Mouse (Mus musculus) layer of hippocampus, adult 9-10 months (tissue): Measurements from ENCODE around the gene Ddx55.

ENCODE experiments used
- DNase-seq: peaks from one replicate; pipeline ENCODE4 v3.0.0; 2022; ENCODE audit warnings: low spot score

The Ddx55 gene

DNA sequence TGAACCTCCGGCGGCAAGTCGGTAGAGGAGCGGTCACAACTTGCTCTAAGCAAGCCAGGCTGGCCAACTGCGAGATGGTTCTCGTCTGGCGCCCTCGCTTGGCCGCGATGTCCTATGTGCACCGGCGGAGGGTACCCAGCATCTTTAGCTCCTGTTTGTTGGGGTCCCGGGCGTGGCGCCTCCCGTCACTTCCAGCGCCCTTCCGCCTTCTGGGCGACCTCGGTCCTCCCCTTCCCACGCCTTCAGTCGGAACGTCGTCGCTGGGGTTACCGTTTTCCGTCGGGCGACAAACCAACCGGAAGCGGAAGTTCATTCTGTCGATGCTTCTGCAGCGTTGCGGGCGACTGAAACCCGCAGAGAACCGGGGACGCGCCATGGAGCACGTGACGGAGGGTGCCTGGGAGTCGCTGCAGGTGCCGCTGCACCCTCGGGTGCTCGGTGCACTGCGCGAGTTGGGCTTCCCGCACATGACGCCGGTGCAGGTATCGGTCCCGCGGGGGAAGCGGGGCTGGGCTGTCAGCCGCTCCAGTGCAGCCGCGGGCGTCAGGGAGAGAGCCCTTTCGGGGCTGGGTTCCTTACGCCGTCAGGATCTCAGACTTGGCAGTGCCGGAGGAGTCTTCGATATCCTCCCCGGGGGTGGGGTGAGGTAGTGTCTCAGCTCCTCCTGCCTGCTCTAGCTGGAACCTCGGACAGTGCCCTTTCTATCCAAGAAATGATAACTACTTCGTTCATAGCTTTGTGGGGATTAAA, at the start of gene Ddx55:
Ddx55 (plus strand) TSS at position 307 of the 750 bp plus-strand sequence.
- no peak for DNase-seq

- peak; percentile 65 for DNase-seq
Measured at GRCm38 (mm10) chr5:124503742-124504141, 48.9 kb upstream of the Ddx55 start.

- no peak for DNase-seq
Measured at GRCm38 (mm10) chr5:124505235-124505634, 47.4 kb upstream of the Ddx55 start.

GRCm38 (mm10) chr5:124506731-124507359, 45.8 kb upstream of the Ddx55 start:
- DNase-seq: no peak

DNA sequence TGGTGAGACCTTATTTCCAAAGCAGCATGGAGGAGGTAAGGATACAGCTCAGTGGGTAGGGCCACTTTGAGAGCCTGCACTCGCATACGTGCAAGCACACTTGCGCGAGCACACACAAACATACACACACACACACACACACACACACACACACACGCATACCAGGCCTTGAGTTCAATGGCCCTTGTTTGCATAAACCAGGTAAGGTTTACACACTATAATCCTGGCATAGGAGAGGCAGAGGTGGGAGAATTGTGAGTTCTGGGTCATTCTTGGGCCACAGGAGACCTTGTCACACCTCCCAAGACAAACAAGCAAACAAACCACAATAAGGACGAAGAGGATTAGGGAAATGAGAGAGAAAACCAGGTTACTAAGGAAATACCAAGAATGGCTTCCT, 43.5 kb upstream of the Ddx55 start:
- DNase-seq: no peak

DNA sequence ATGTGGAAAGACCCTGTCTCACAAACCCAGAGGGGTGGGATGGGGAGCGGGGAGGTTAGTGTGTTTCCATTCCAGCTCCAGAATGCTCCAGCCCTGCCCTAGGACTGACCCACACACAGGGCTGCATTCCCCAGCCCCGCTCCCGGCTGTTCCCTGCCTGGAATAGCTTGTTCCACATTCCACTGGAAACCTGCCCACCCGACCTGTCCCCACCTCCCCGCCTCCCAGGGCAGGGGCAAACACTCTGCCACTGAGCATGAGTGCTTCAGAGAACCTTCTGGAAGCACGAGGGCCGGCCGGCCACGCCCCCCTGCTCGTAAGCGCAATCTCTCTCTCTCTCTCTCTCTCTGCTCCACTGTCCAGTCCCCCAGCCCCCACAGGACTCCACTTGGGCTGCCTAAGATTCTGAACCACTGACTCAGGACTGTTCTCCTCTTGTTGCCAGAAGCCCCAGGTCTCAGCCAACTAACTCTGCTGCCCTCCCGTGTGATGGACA, 42.9 kb upstream of the Ddx55 start:
- DNase-seq: no peak

GRCm38 (mm10) chr5:124510536-124511050, 42.1 kb upstream of the Ddx55 start:
- no peak for DNase-seq

DNA sequence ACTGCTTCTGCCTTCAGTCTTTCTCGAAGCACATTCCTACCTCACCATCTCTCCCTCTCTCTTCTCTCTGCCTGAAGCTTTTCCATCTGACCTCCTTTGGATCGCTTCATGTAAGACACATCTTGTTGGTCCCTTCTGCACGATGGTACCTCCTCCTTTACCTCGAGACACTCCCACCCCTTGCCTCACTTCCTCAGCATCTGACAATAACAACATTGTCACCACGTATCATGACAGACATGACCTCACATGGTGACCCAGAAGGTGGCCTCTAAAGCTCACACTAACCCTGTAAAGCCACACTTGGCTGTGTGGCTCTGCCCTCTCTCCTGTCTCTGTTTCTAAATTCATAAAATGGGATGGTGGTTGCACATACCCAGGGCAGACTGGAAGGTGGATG, 36.9 kb upstream of the Ddx55 start:
- DNase-seq: no peak

DNA sequence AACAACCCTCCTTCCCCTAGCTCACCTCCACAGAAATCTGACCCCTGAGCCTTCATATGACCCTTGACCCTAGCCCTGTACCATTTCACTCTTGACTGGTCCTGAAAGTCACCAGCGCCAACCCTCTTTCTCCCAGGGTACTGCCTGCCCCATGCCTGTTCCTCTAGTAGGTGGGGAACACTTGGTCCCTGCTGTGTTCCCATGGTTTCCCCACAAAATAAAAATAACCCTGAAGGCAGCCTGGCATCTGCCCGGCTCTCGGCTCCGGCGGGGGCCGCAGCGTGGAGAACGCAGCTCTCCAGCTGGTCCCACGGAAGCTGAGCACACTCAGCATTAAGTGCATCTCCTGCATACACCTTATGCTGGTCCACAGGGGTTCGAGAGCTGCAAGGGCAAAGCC, 34.0 kb upstream of the Ddx55 start:
- no peak for DNase-seq

DNA sequence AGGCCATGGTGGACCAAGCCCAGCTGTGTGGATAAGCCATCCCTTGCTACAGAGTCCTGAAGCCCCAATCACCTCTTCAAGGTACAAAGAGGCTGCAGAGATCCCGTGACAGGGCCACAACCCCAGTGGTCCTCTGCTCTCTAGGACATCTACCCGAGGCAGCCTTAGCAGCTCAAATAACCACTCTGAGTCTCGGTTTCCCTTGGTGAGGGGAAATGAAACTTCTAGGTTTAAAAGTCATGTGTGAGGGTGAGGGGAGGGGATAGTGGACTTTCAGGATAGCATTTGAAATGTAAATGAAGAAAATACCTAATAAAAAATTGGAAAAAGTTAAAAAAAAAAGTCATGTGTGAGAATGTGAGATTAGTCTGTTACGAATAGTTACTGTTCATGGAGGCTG, 31.1 kb upstream of the Ddx55 start:
- no peak for DNase-seq

- no peak for DNase-seq
Measured at GRCm38 (mm10) chr5:124523032-124523431, 29.6 kb upstream of the Ddx55 start.

DNA sequence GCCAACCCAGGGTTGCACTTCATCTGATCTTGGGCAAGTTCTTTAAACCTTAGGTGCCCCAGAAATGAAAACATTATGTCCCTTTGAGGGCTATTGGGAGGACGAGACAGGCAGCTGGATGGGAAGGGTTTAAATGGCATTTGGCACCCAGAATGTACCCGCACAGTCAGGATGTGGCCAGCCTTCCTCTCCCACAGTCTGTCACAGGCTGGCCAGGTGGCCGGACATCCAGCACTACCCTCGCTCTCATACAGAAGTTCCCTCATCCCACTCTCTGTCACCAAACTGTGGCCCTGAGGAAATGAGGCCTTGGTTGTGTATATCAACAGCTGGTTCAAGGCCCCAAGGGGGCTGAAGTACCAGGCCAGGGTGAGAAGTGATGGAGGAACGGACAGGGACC, 27.7 kb upstream of the Ddx55 start:
- DNase-seq: no peak

- no peak for DNase-seq
Measured at GRCm38 (mm10) chr5:124528351-124528750, 24.3 kb upstream of the Ddx55 start.

- DNase-seq: no peak
Measured at GRCm38 (mm10) chr5:124528791-124529190, 23.9 kb upstream of the Ddx55 start.

GRCm38 (mm10) chr5:124529191-124529651, 23.4 kb upstream of the Ddx55 start:
- DNase-seq: no peak

DNA sequence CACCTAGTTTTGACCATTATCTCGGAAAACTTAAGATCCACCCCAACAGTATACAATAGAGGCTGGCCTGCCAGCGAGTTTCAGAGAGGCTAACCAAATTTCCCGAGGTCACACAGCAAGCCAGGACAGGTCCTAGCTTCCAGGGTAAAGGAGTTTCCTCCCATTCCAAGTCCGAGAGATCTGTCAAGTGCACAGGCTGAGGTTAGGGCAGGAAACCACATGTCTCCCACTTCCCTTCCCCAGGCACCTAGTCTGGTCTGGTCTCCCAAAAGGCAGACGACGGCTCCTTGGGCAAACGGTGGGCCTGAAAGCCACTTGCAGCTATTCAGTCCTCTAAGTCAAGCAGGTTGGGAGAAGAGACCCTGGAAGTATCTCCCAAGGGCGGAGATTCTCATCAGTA, 23.0 kb upstream of the Ddx55 start:
- DNase-seq: no peak

GRCm38 (mm10) chr5:124530655-124531582, 21.7 kb upstream of the Ddx55 start, which contains the start of gene Rilpl1:
TSS of gene Rilpl1 (minus strand) at chr5:124531391.
- DNase-seq: no peak

- DNase-seq: no peak
Measured at GRCm38 (mm10) chr5:124531583-124531930, 21.1 kb upstream of the Ddx55 start.

DNA sequence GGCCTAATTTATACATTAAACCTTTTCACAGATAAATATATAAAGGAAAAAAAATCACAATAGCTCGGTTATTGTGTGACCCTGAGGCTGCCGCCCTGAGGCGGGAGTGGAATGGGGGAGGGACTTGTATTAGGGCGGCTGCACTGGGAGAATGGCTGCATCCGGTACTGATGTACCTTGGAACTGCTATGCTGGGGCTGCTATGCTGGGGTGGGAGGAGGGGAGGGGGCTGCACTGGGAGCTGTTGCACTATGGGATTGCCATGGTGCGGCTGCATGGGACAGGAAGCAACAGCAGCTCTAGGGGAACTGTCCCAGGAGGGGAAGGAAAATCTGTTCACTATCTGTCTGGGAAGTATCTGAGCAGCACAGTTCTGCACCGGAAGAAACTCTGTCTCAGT, 20.2 kb upstream of the Ddx55 start:
- no peak for DNase-seq

DNA sequence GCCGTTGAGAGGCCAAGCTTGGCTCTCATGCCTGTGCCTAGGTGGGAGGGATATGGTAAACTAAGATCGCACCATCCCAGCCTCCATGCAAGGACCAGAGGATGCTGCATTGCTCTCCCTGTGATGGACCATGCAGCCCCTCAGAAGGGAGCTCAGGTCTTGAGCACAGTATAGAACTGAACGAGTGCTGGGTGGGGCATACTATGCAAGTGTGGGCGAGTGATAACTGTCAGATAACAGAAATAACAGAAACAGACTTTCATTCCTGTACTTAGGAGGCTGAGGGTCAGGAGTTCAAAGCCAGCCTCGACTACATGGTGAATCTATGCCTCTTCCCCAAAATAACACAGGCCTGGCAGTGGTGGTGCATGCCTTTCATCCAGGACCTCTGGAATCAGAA, 17.6 kb upstream of the Ddx55 start:
- DNase-seq: no peak

- no peak for DNase-seq
Measured at GRCm38 (mm10) chr5:124536776-124537175, 15.9 kb upstream of the Ddx55 start.
